ENCODE assay signal across 26 mouse cellular contexts in the genomic region with DNA sequence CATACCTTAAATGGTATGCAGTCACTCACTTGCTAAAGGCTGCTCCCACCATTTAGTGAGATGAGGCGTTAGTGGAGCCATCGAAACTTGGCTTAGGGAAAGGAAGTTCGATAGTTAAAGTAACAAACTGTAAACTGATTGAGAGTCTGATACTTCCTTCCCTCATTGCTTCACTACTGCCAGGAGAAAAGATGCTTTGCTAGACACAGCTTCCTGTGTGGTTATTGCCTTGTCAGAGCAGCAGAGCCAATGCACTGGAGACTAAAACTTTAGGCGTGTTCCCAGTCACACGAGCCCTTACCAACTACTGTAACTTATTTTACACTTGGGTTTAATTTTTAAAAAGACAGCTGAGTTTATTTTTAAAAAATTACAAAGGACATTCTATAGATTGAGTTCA.
A peak's percentile ranks its signal among the peaks of the same experiment; 100 is the strongest.
DNase-seq lines count a peak whose midpoint lies in the region; ATAC-seq and TF ChIP-seq lines count a peak whose summit lies in the region.
"Had no signal": no experiment of that assay in that cellular context is flagged by ENCODE, and none has a peak within 500 bp of the region (broad histone marks: within the 10 kb centered on the region; RNA-seq: fewer than 3 reads in every experiment).

No protein-coding gene starts in this region.

- WGBS in heart, adult 2 months, result 59% methylated on average over 5 of the region's 5 CpGs
- 85% methylated on average over 5 of the region's 5 CpGs for WGBS in kidney, embryonic 14.5 days

- no peaks in the 10 kb centered on the region for H3K4me1 ChIP-seq in heart, adult 2 months (ENCODE audit: control insufficient read depth, insufficient read depth, low read length)
- no peaks in the 10 kb centered on the region for H3K4me1 ChIP-seq in kidney, embryonic 14.5 days (ENCODE audit: control insufficient read depth, insufficient read depth, low read length)
- H3K4me1 ChIP-seq: forebrain, embryonic 10.5 days; forebrain, embryonic 13.5 days; heart, embryonic 12.5 days; heart, embryonic 15.5 days had no signal

- intact Hi-C loops in heart, adult 2 months (cut with DNase I), result no loop called here

- no peaks in the 10 kb centered on the region for H3K9me3 ChIP-seq in kidney, embryonic 14.5 days (ENCODE audit: control insufficient read depth, low read length)
- H3K9me3 ChIP-seq: forebrain, embryonic 10.5 days; forebrain, embryonic 13.5 days; heart, embryonic 12.5 days; heart, embryonic 15.5 days had no signal

- no peak for TF ChIP-seq EP300 in heart, adult 2 months (IDR thresholded peaks at IDR 0.05; ENCODE audit: insufficient read depth, low read depth, low read length)

- no peak overlapping the region for H3K27ac ChIP-seq in heart, adult 2 months
- H3K27ac ChIP-seq in kidney, embryonic 14.5 days (ENCODE audit: low read depth, low read length), result no peak overlapping the region
- H3K27ac ChIP-seq: forebrain, embryonic 10.5 days; forebrain, embryonic 13.5 days; heart, embryonic 15.5 days; hindbrain, embryonic 14.5 days; hindbrain, postnatal 0 days had no signal

- DNase-seq in heart, adult 2 months, result no peak
- DNase-seq in cerebellum, adult 8-10 months, result no peak
- DNase-seq in MN1 (ENCODE audit: low spot score), result no peak
- DNase-seq: adrenal gland, adult 2 months; adrenal gland, postnatal 14 days; cerebellum, adult 11-12 months; cerebellum, adult 9-10 months; cerebellum, postnatal 14 days; gastrocnemius, postnatal 10 days; gastrocnemius, postnatal 36 days; heart, adult 11 months; heart, postnatal 10 days; heart, postnatal 36 days had no signal

- no peaks in the 10 kb centered on the region for H3K79me2 ChIP-seq in heart, adult 2 months (replicated peaks; ENCODE audit: control insufficient read depth, insufficient read depth, low read length)

- no peak overlapping the region for H3K4me3 ChIP-seq in heart, adult 2 months
- no peak overlapping the region for H3K4me3 ChIP-seq in kidney, embryonic 14.5 days (ENCODE audit: low read length)
- H3K4me3 ChIP-seq: forebrain, embryonic 10.5 days; forebrain, embryonic 13.5 days; heart, embryonic 12.5 days; heart, embryonic 15.5 days had no signal

- ATAC-seq in CD4-positive, CD25-positive, alpha-beta regulatory T cell, adult 4 months, result peak; percentile 41
- peak; percentile 57 for ATAC-seq in activated CD4-positive, CD25-positive, alpha-beta regulatory T cell, adult 4 months
- ATAC-seq in hematopoietic stem cell, adult 5-6 weeks (replicated peaks in 1 of 2; ENCODE audit: insufficient read depth in 1 of 2, low FRiP score in 2 of 2, low TSS enrichment in 1 of 2, low read depth in 1 of 2, poor library complexity in 2 of 2, severe bottlenecking in 2 of 2), result peak; percentile 84 to 96; a peak in 3 of 4 replicates
- ATAC-seq in megakaryocyte progenitor cell, adult 5-6 weeks (replicated peaks; ENCODE audit: poor library complexity), result peak; percentile 92
- no peak for ATAC-seq in kidney, embryonic 14.5 days (ENCODE audit: low FRiP score, low TSS enrichment)
- ATAC-seq: forebrain, embryonic 13.5 days; forebrain, embryonic 16.5 days; hindbrain, postnatal 0 days; intestine, postnatal 0 days had no signal

- no peaks in the 10 kb centered on the region for H3K36me3 ChIP-seq in heart, adult 2 months (ENCODE audit: control insufficient read depth, insufficient read depth, low read length)
- H3K36me3 ChIP-seq in kidney, embryonic 14.5 days (ENCODE audit: control insufficient read depth, insufficient read depth, low read length), result no peaks in the 10 kb centered on the region
- H3K36me3 ChIP-seq: forebrain, embryonic 10.5 days; heart, embryonic 12.5 days; heart, embryonic 15.5 days had no signal

- H3K9ac ChIP-seq in heart, adult 2 months (ENCODE audit: low read depth, low read length), result no peak overlapping the region
- H3K9ac ChIP-seq in kidney, embryonic 14.5 days (ENCODE audit: low read depth, low read length), result no peak overlapping the region
- H3K9ac ChIP-seq: forebrain, embryonic 13.5 days; heart, embryonic 12.5 days; heart, embryonic 15.5 days; hindbrain, embryonic 14.5 days had no signal

- TF ChIP-seq CTCF in heart, adult 2 months (IDR thresholded peaks at IDR 0.05), result no peak

- no peak for TF ChIP-seq POLR2A in heart, adult 2 months (IDR thresholded peaks at IDR 0.05; ENCODE audit: insufficient read depth, low read depth, low read length)

- H3K27me3 ChIP-seq in heart, adult 2 months (ENCODE audit: control insufficient read depth, insufficient read depth, low read length), result no peaks in the 10 kb centered on the region
- H3K27me3 ChIP-seq in kidney, embryonic 14.5 days (ENCODE audit: control insufficient read depth, insufficient read depth, low read length), result no peaks in the 10 kb centered on the region
- H3K27me3 ChIP-seq: forebrain, embryonic 13.5 days; heart, embryonic 12.5 days; heart, embryonic 15.5 days had no signal

- no peak overlapping the region for H3K4me2 ChIP-seq in kidney, embryonic 14.5 days (replicated peaks; ENCODE audit: low read depth, low read length)
- H3K4me2 ChIP-seq: forebrain, embryonic 13.5 days; heart, embryonic 12.5 days; heart, embryonic 15.5 days; hindbrain, embryonic 14.5 days had no signal
